Mouse (Mus musculus): ENCODE data around the gene Ntrk3. TPM values are rescaled to one million over a fixed set of nuclear protein-coding genes. Genes with fewer than 3 reads are reported as not detected.

Gene Ntrk3
- polyA plus RNA-seq, 1 experiment = 91.5 TPM

GRCm38 (mm10) chr7:78576706-78577461 lies 160.9 kb downstream of the Ntrk3 start:
- H3K27me3 ChIP-seq (ENCODE audit: control insufficient read depth, insufficient read depth, low read length) = no peaks in the 10 kb centered on the region
- WGBS = 2% methylated on average over 35 of the region's 35 CpGs
- H3K27ac ChIP-seq (ENCODE audit: insufficient read depth, low read length) = peak overlapping the region; percentile 89
- peaks cover 14% of the 10 kb centered on the region for H3K4me1 ChIP-seq (ENCODE audit: control insufficient read depth, insufficient read depth, low read length)
- TF ChIP-seq CTCF (IDR thresholded peaks at IDR 0.05; ENCODE audit: borderline replicate concordance, insufficient read depth, low read depth, low read length) = no peak
- 0 out of 2 replicates have a peak, but pooled peaks have one; percentile 19 for TF ChIP-seq POLR2A (IDR thresholded peaks at IDR 0.05; ENCODE audit: borderline replicate concordance, insufficient read depth, low read length)
- H3K4me3 ChIP-seq (replicated peaks; ENCODE audit: insufficient read depth, low read depth, low read length) = peak overlapping the region; percentile 86
- DNase-seq = peak in 1 of 2 experiments; percentile 56

- H3K4me3 ChIP-seq (replicated peaks; ENCODE audit: insufficient read depth, low read depth, low read length) = peak overlapping the region; percentile 86
- no peak for TF ChIP-seq POLR2A (IDR thresholded peaks at IDR 0.05; ENCODE audit: borderline replicate concordance, insufficient read depth, low read length)
- TF ChIP-seq CTCF (IDR thresholded peaks at IDR 0.05; ENCODE audit: borderline replicate concordance, insufficient read depth, low read depth, low read length) = no peak
- peak; percentile 44 to 55 for DNase-seq
- H3K27me3 ChIP-seq (ENCODE audit: control insufficient read depth, insufficient read depth, low read length) = no peaks in the 10 kb centered on the region
- peaks cover 14% of the 10 kb centered on the region for H3K4me1 ChIP-seq (ENCODE audit: control insufficient read depth, insufficient read depth, low read length)
- WGBS = 0% methylated on average over 5 of the region's 5 CpGs
- peak overlapping the region; percentile 89 for H3K27ac ChIP-seq (ENCODE audit: insufficient read depth, low read length)
These were observed 161.6 kb downstream of the Ntrk3 start for GRCm38 (mm10) chr7:78576169-78576568.

- peak overlapping the region; percentile 89 for H3K27ac ChIP-seq (ENCODE audit: insufficient read depth, low read length)
- peak; percentile 53 to 62 for DNase-seq
- peaks cover 16% of the 10 kb centered on the region for H3K4me1 ChIP-seq (ENCODE audit: control insufficient read depth, insufficient read depth, low read length)
- TF ChIP-seq CTCF (IDR thresholded peaks at IDR 0.05; ENCODE audit: borderline replicate concordance, insufficient read depth, low read depth, low read length) = no peak
- TF ChIP-seq POLR2A (IDR thresholded peaks at IDR 0.05; ENCODE audit: borderline replicate concordance, insufficient read depth, low read length) = no peak
- 7% methylated on average over 3 of the region's 3 CpGs for WGBS
- peak overlapping the region; percentile 86 for H3K4me3 ChIP-seq (replicated peaks; ENCODE audit: insufficient read depth, low read depth, low read length)
- H3K27me3 ChIP-seq (ENCODE audit: control insufficient read depth, insufficient read depth, low read length) = no peaks in the 10 kb centered on the region
These were observed 162.3 kb downstream of the Ntrk3 start for GRCm38 (mm10) chr7:78575556-78575955.

GRCm38 (mm10) chr7:78571196-78571595 lies 166.6 kb downstream of the Ntrk3 start:
- Histone ChIP-seq H3K27ac (ENCODE audit: insufficient read depth, low read length) (no peak overlapping the region), H3K4me1 (ENCODE audit: control insufficient read depth, insufficient read depth, low read length) (peaks cover 35% of the 10 kb centered on the region)

GRCm38 (mm10) chr7:78569255-78569618 lies 168.6 kb downstream of the Ntrk3 start:
- DNase-seq = no peak
- Histone ChIP-seq H3K4me3 (replicated peaks; ENCODE audit: insufficient read depth, low read depth, low read length) (peak overlapping the region; percentile 43), H3K4me1 (ENCODE audit: control insufficient read depth, insufficient read depth, low read length) (peaks cover 49% of the 10 kb centered on the region), H3K27me3 (ENCODE audit: control insufficient read depth, insufficient read depth, low read length) (no peaks in the 10 kb centered on the region), H3K27ac (ENCODE audit: insufficient read depth, low read length) (peak overlapping the region; percentile 75)
- 15% methylated on average over 5 of the region's 5 CpGs for WGBS
- TF ChIP-seq CTCF (IDR thresholded peaks at IDR 0.05; ENCODE audit: borderline replicate concordance, insufficient read depth, low read depth, low read length) = no peak

More at GRCm38 (mm10) chr7:78571196-78571595, 166.6 kb downstream of the Ntrk3 start:
- TF ChIP-seq CTCF (IDR thresholded peaks at IDR 0.05; ENCODE audit: borderline replicate concordance, insufficient read depth, low read depth, low read length) = no peak
- TF ChIP-seq POLR2A (IDR thresholded peaks at IDR 0.05; ENCODE audit: borderline replicate concordance, insufficient read depth, low read length) = no peak
- Histone ChIP-seq H3K4me3 (replicated peaks; ENCODE audit: insufficient read depth, low read depth, low read length) (no peak overlapping the region), H3K27me3 (ENCODE audit: control insufficient read depth, insufficient read depth, low read length) (no peaks in the 10 kb centered on the region)
- no peak for DNase-seq
- 63% methylated on average over 2 of the region's 2 CpGs for WGBS

- no peaks in the 10 kb centered on the region for H3K27me3 ChIP-seq (ENCODE audit: control insufficient read depth, insufficient read depth, low read length)
- H3K4me1 ChIP-seq (ENCODE audit: control insufficient read depth, insufficient read depth, low read length) = peaks cover 51% of the 10 kb centered on the region
- TF ChIP-seq CTCF (IDR thresholded peaks at IDR 0.05; ENCODE audit: borderline replicate concordance, insufficient read depth, low read depth, low read length) = peak; percentile 88
- no peak for TF ChIP-seq POLR2A (IDR thresholded peaks at IDR 0.05; ENCODE audit: borderline replicate concordance, insufficient read depth, low read length)
- DNase-seq = peak; percentile 89 to 91
- peak overlapping the region; percentile 43 for H3K4me3 ChIP-seq (replicated peaks; ENCODE audit: insufficient read depth, low read depth, low read length)
- 5% methylated on average over 16 of the region's 16 CpGs for WGBS
- H3K27ac ChIP-seq (ENCODE audit: insufficient read depth, low read length) = peak overlapping the region; percentile 75
These were observed 169.2 kb downstream of the Ntrk3 start for GRCm38 (mm10) chr7:78568411-78569254.

- 36% methylated on average over 3 of the region's 3 CpGs for WGBS
- H3K4me3 ChIP-seq (replicated peaks; ENCODE audit: insufficient read depth, low read depth, low read length) = no peak overlapping the region
- peaks cover 54% of the 10 kb centered on the region for H3K4me1 ChIP-seq (ENCODE audit: control insufficient read depth, insufficient read depth, low read length)
- H3K27me3 ChIP-seq (ENCODE audit: control insufficient read depth, insufficient read depth, low read length) = no peaks in the 10 kb centered on the region
- TF ChIP-seq POLR2A (IDR thresholded peaks at IDR 0.05; ENCODE audit: borderline replicate concordance, insufficient read depth, low read length) = no peak
- peak; percentile 55; the same call in 1 of the 2 replicates for TF ChIP-seq CTCF (IDR thresholded peaks at IDR 0.05; ENCODE audit: borderline replicate concordance, insufficient read depth, low read depth, low read length)
- no peak overlapping the region for H3K27ac ChIP-seq (ENCODE audit: insufficient read depth, low read length)
- DNase-seq = peak in 1 of 2 experiments; percentile 63
These were observed 171.2 kb downstream of the Ntrk3 start for GRCm38 (mm10) chr7:78566617-78567016.

All from cerebellum, adult 2 months (tissue).